Mouse (Mus musculus): ENCODE results near the gene Tmbim1.
"Not testable (repeated sequence)": the region's sequence is repeated elsewhere in the genome, so short reads cannot be mapped to it uniquely, and the experiment has no call there.

The Tmbim1 gene

GRCm38 (mm10) chr1:74305522-74305921, at the start of gene Tmbim1:
Tmbim1 (minus strand) TSS chr1:74305622.
- in situ Hi-C loops (cut with MboI; ENCODE audit: low sequenced_read_pairs) = no loop called here

- in situ Hi-C loops (cut with MboI; ENCODE audit: low sequenced_read_pairs) = no loop called here
Measured at GRCm38 (mm10) chr1:74353453-74354229, 48.2 kb upstream of the Tmbim1 start.

GRCm38 (mm10) chr1:74352532-74353096, 47.2 kb upstream of the Tmbim1 start:
- in situ Hi-C loops (cut with MboI; ENCODE audit: low sequenced_read_pairs) = no loop called here

GRCm38 (mm10) chr1:74351185-74351769, 45.9 kb upstream of the Tmbim1 start:
- in situ Hi-C loops (cut with MboI; ENCODE audit: low sequenced_read_pairs) = no loop called here

GRCm38 (mm10) chr1:74344163-74344916, 38.9 kb upstream of the Tmbim1 start:
- in situ Hi-C loops (cut with MboI; ENCODE audit: low sequenced_read_pairs) = no loop called here

GRCm38 (mm10) chr1:74343161-74343560, 37.7 kb upstream of the Tmbim1 start:
- in situ Hi-C loops (cut with MboI; ENCODE audit: low sequenced_read_pairs) = no loop called here

- in situ Hi-C loops (cut with MboI; ENCODE audit: low sequenced_read_pairs) = no loop called here
Measured at GRCm38 (mm10) chr1:74342308-74342707, 36.9 kb upstream of the Tmbim1 start.

GRCm38 (mm10) chr1:74341898-74342297, 36.5 kb upstream of the Tmbim1 start:
- in situ Hi-C loops (cut with MboI; ENCODE audit: low sequenced_read_pairs) = no loop called here

- in situ Hi-C loops (cut with MboI; ENCODE audit: low sequenced_read_pairs) = not testable (repeated sequence)
Measured at GRCm38 (mm10) chr1:74340992-74341391, 35.6 kb upstream of the Tmbim1 start.

GRCm38 (mm10) chr1:74340361-74340764, 34.9 kb upstream of the Tmbim1 start:
- in situ Hi-C loops (cut with MboI; ENCODE audit: low sequenced_read_pairs) = no loop called here

GRCm38 (mm10) chr1:74339917-74340316, 34.5 kb upstream of the Tmbim1 start:
- in situ Hi-C loops (cut with MboI; ENCODE audit: low sequenced_read_pairs) = no loop called here

GRCm38 (mm10) chr1:74338626-74339025, 33.2 kb upstream of the Tmbim1 start:
- in situ Hi-C loops (cut with MboI; ENCODE audit: low sequenced_read_pairs) = no loop called here

GRCm38 (mm10) chr1:74338013-74338412, 32.6 kb upstream of the Tmbim1 start:
- in situ Hi-C loops (cut with MboI; ENCODE audit: low sequenced_read_pairs) = no loop called here

- in situ Hi-C loops (cut with MboI; ENCODE audit: low sequenced_read_pairs) = no loop called here
Measured at GRCm38 (mm10) chr1:74337241-74337771, 31.9 kb upstream of the Tmbim1 start.

GRCm38 (mm10) chr1:74335436-74336170, 30.2 kb upstream of the Tmbim1 start:
- in situ Hi-C loops (cut with MboI; ENCODE audit: low sequenced_read_pairs) = no loop called here

- in situ Hi-C loops (cut with MboI; ENCODE audit: low sequenced_read_pairs) = no loop called here
Measured at GRCm38 (mm10) chr1:74335033-74335432, 29.6 kb upstream of the Tmbim1 start.

GRCm38 (mm10) chr1:74334607-74335006, 29.2 kb upstream of the Tmbim1 start:
- in situ Hi-C loops (cut with MboI; ENCODE audit: low sequenced_read_pairs) = no loop called here

- in situ Hi-C loops (cut with MboI; ENCODE audit: low sequenced_read_pairs) = no loop called here
Measured at GRCm38 (mm10) chr1:74332930-74333329, 27.5 kb upstream of the Tmbim1 start.

GRCm38 (mm10) chr1:74332241-74332763, 26.9 kb upstream of the Tmbim1 start:
- in situ Hi-C loops (cut with MboI; ENCODE audit: low sequenced_read_pairs) = no loop called here

- in situ Hi-C loops (cut with MboI; ENCODE audit: low sequenced_read_pairs) = no loop called here
Measured at GRCm38 (mm10) chr1:74331046-74331681, 25.7 kb upstream of the Tmbim1 start.

Data from CH12F3 (cell line).